11 mouse cellular contexts compared by ENCODE assay signal in genomic region chr9:32823439-32824133, GRCm38 (mm10).
A peak's percentile ranks its signal among the peaks of the same experiment; 100 is the strongest.
DNase-seq lines count a peak whose midpoint lies in the region; ATAC-seq and TF ChIP-seq lines count a peak whose summit lies in the region.
"Had no signal": no experiment of that assay in that cellular context is flagged by ENCODE, and none has a peak within 500 bp of the region (broad histone marks: within the 10 kb centered on the region; RNA-seq: fewer than 3 reads in every experiment).

No protein-coding gene starts in this region.

- H3K27ac ChIP-seq in heart, embryonic 13.5 days (replicated peaks), result peak overlapping the region; percentile 50; the same call in 1 of the 2 replicates
- no peak overlapping the region for H3K27ac ChIP-seq in heart, adult 2 months
- H3K27ac ChIP-seq in limb, embryonic 11.5 days (replicated peaks; ENCODE audit: low read depth, low read length), result peak overlapping the region; percentile 53

- intact Hi-C loops in heart, adult 2 months (cut with DNase I), result no loop called here

- peaks cover 11% of the 10 kb centered on the region for H3K4me1 ChIP-seq in heart, embryonic 13.5 days
- no peaks in the 10 kb centered on the region for H3K4me1 ChIP-seq in heart, adult 2 months (ENCODE audit: control insufficient read depth, insufficient read depth, low read length)
- peaks cover 5% of the 10 kb centered on the region; the same call in 1 of the 2 replicates for H3K4me1 ChIP-seq in limb, embryonic 11.5 days (ENCODE audit: control insufficient read depth, insufficient read depth, low read length)

- no peak overlapping the region for H3K9ac ChIP-seq in heart, embryonic 13.5 days
- no peak overlapping the region for H3K9ac ChIP-seq in heart, adult 2 months (ENCODE audit: low read depth, low read length)
- H3K9ac ChIP-seq in limb, embryonic 11.5 days (ENCODE audit: low read length), result no peak overlapping the region

- 31% methylated on average over 8 of the region's 8 CpGs for WGBS in heart, embryonic 13.5 days
- 51% methylated on average over 8 of the region's 8 CpGs for WGBS in heart, adult 2 months
- WGBS in limb, embryonic 11.5 days, result 10% methylated on average over 8 of the region's 8 CpGs

- H3K4me2 ChIP-seq in heart, embryonic 13.5 days, result 0 out of 2 replicates have a peak overlapping the region, but pooled peaks have one; percentile 9
- H3K4me2 ChIP-seq in limb, embryonic 11.5 days (ENCODE audit: low read depth, severe bottlenecking), result 0 out of 2 replicates have a peak overlapping the region, but pooled peaks have one; percentile 8
- H3K4me2 ChIP-seq: midbrain, embryonic 11.5 days had no signal

- TF ChIP-seq CTCF in heart, adult 2 months (IDR thresholded peaks at IDR 0.05), result no peak

- no peaks in the 10 kb centered on the region for H3K36me3 ChIP-seq in heart, embryonic 13.5 days
- H3K36me3 ChIP-seq in heart, adult 2 months (ENCODE audit: control insufficient read depth, insufficient read depth, low read length), result no peaks in the 10 kb centered on the region
- H3K36me3 ChIP-seq in limb, embryonic 11.5 days (ENCODE audit: control insufficient read depth, insufficient read depth, low read length), result no peaks in the 10 kb centered on the region

- no peak for ATAC-seq in heart, embryonic 13.5 days (ENCODE audit: extremely low read depth, insufficient number of reproducible peaks, low FRiP score, low TSS enrichment)
- ATAC-seq in limb, embryonic 11.5 days (ENCODE audit: insufficient number of reproducible peaks, low FRiP score, low TSS enrichment, low read depth), result peak; percentile 76

- no peak for TF ChIP-seq POLR2A in heart, adult 2 months (IDR thresholded peaks at IDR 0.05; ENCODE audit: insufficient read depth, low read depth, low read length)

- no peak overlapping the region for H3K4me3 ChIP-seq in heart, embryonic 13.5 days
- H3K4me3 ChIP-seq in heart, adult 2 months, result no peak overlapping the region
- no peak overlapping the region for H3K4me3 ChIP-seq in limb, embryonic 11.5 days (ENCODE audit: low read depth, low read length)

- no peaks in the 10 kb centered on the region for H3K79me2 ChIP-seq in heart, adult 2 months (replicated peaks; ENCODE audit: control insufficient read depth, insufficient read depth, low read length)

- no peaks in the 10 kb centered on the region for H3K27me3 ChIP-seq in heart, embryonic 13.5 days (replicated peaks)
- no peaks in the 10 kb centered on the region for H3K27me3 ChIP-seq in heart, adult 2 months (ENCODE audit: control insufficient read depth, insufficient read depth, low read length)
- H3K27me3 ChIP-seq in limb, embryonic 11.5 days (ENCODE audit: control insufficient read depth, insufficient read depth, low read length), result no peaks in the 10 kb centered on the region

- TF ChIP-seq EP300 in heart, adult 2 months (IDR thresholded peaks at IDR 0.05; ENCODE audit: insufficient read depth, low read depth, low read length), result no peak

- DNase-seq in heart, adult 2 months, result no peak
- peak; percentile 96 for DNase-seq in 3T3-L1 (ENCODE audit: low read depth, low spot score)
- peak; percentile 86 for DNase-seq in embryo, embryonic 11 days
- peak; percentile 77 for DNase-seq in limb, embryonic 11.5 days (ENCODE audit: low spot score)
- no peak for DNase-seq in cerebellum, postnatal 25 days
- DNase-seq in right cerebral cortex, adult 2 months (ENCODE audit: low spot score in 2 of 2), result no peak
- no peak for DNase-seq in cerebellum, adult 11-12 months
- DNase-seq: cerebellum, adult 11 months; kidney, adult 18-20 months had no signal

- no peaks in the 10 kb centered on the region for H3K9me3 ChIP-seq in heart, embryonic 13.5 days
- no peaks in the 10 kb centered on the region for H3K9me3 ChIP-seq in limb, embryonic 11.5 days (ENCODE audit: control insufficient read depth, low read length)

Comparison
In these comparisons a context has a peak if more than half of its experiments do, and no peak if none do; other contexts are left out.
1. DNase-seq: peak in 3T3-L1 (single experiment), embryo, embryonic 11 days (single experiment) and limb, embryonic 11.5 days (single experiment); none in heart, adult 2 months (0 of 2), cerebellum, postnatal 25 days (0 of 2), right cerebral cortex, adult 2 months (0 of 2) and cerebellum, adult 11-12 months (single experiment).